Mouse (Mus musculus) adrenal gland, postnatal 4 days (tissue): ENCODE results near the gene Vdac1. TPM values are rescaled to one million over a fixed set of nuclear protein-coding genes. Genes with fewer than 3 reads are reported as not detected.
"Not testable (repeated sequence)": the region's sequence is repeated elsewhere in the genome, so short reads cannot be mapped to it uniquely, and the experiment has no call there.

Source experiments
- DNase-seq, 2 experiments: peaks; one replicate each; pipeline ENCODE4 v3.0.0; 2021 to 2022; ENCODE audit warnings: low spot score in 2 of 2, mixed read lengths in 2 of 2
- total RNA-seq, 2 experiments: library from RNA; stranded (reverse); gene quantifications; 2 replicates each; pipeline ENCODE4 v1.2.3; 2021

Gene Vdac1
- total RNA-seq, 2 experiments from 2014 or later, result 323 to 340 TPM

- no peak for DNase-seq
Measured at GRCm38 (mm10) chr11:52342296-52342695, 18.4 kb upstream of the Vdac1 start.

DNA sequence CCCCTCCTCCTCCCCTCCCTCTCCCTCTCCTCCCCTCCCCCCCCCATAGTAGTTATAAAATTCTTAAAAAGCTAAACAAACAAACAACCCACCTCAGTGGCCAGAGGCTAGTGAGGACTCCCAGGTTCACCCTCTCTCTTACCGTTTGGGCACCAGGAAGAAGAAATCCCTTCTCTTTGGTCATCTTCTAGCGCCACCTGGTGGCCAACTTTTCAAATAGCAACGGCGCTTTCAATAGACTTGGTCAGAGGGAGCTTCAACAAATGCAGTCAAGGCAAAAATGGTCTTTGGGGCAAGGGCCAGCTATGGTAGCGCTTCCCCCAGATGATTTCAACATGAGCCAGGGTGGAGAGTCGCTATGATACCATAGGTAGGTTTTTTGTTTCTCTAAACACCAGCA lies 17.5 kb upstream of the Vdac1 start:
- DNase-seq, result peak; percentile 65 to 72

- DNase-seq, result no peak
Measured at GRCm38 (mm10) chr11:52344991-52345777, 15.5 kb upstream of the Vdac1 start.

DNA sequence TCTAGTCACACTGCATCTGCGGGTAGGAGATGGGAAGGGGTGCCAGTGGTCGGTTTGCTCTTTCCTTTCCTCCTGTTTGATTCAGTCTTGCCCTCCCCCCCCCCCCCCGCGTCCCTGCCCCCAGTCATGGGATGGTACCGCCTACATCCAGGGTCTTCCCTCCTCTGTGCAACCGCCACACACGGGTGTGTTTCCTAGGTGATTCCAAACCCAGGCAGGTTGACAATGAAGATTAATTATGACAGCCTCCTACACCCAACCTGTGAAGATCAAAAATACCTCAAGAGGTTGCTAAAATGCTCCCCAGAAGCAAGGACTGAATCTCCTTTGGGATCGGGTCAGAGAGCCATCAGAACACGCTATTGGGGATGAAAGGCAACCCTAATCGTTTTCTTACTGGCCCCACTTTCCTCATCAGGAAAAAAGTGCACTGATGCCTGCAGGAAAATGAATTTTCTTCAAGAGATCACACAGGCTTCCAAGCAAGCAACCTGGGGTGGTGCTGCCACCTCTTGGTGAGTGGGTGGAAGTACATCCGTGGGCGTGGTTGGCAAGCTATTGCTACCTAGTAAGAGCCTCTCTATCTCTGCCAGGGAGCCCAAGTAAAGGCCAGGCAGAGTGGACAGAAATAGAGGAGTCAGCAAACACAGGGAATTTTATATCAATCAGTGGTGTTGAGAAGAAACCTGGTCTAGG lies 14.6 kb upstream of the Vdac1 start:
- DNase-seq, result peak; percentile 60 to 72

DNA sequence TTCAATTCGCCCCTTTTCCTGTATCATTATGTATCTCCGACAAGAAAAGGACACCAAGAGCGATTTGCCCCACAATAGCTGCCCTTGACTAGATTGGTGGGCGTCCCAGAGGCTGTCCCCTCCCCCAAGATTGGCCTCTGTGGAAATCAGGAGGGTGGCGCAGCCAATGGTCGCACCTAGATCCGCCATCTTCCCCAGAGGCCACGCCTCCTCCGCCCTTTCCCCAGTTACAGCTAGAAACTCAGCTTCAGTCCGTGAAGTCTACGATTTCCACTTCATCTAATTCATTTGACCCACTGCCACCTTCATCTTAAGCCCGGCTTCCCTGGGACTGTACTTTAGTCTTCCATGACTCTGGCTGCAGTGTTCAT lies 14.0 kb upstream of the Vdac1 start:
- no peak for DNase-seq

DNA sequence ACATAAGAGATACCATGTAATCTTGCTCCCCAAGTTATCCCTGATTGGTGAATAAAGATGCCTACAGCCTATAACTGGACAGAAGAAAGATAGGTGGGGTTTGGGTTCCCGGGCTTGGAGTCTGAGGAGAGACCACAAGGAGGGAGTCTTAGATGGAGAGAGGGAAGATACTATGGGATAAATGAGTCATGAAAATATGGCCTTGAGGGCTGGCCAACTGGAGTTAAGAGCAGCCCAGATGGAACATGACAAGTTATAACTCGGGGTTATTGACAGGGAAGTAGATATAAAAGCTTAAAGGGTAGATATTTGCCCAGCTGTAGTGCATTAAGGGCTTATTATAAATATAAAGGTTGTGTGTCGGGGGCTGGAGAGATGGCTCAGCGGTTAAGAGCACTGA lies 12.5 kb upstream of the Vdac1 start:
- no peak for DNase-seq

DNA sequence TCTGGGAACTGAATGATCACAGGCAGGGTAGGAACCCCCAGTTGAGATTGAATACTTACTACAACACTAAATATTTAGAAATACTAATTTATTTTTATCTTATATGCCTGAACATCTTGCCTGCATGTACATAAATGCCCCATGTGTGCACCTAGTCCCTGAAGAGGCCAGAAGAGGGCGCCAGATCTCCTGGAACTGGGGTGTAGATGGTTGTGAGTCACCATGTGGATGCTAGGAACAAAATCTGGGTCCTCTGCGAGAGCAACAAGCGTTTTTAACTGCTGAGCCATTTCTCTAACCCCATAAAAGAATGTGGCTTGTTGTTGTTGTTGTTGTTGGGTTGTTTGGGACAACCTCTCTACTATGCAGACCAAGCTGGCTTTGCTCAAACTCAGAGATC lies 11.9 kb upstream of the Vdac1 start:
- no peak for DNase-seq

GRCm38 (mm10) chr11:52350924-52351323 lies 9.7 kb upstream of the Vdac1 start:
- DNase-seq, result no peak

- DNase-seq, result no peak
Measured at GRCm38 (mm10) chr11:52352271-52352670, 8.4 kb upstream of the Vdac1 start.

GRCm38 (mm10) chr11:52354644-52355043 lies 6.0 kb upstream of the Vdac1 start:
- no peak for DNase-seq

- DNase-seq, result no peak
Measured at GRCm38 (mm10) chr11:52355601-52356000, 5.1 kb upstream of the Vdac1 start.

- not testable (repeated sequence) for DNase-seq
Measured at GRCm38 (mm10) chr11:52357091-52357490, 3.6 kb upstream of the Vdac1 start.

- no peak for DNase-seq
Measured at GRCm38 (mm10) chr11:52358520-52358919, 2.1 kb upstream of the Vdac1 start.

- DNase-seq, result no peak
Measured at GRCm38 (mm10) chr11:52359686-52360470, 782 bp upstream of the Vdac1 start.

DNA sequence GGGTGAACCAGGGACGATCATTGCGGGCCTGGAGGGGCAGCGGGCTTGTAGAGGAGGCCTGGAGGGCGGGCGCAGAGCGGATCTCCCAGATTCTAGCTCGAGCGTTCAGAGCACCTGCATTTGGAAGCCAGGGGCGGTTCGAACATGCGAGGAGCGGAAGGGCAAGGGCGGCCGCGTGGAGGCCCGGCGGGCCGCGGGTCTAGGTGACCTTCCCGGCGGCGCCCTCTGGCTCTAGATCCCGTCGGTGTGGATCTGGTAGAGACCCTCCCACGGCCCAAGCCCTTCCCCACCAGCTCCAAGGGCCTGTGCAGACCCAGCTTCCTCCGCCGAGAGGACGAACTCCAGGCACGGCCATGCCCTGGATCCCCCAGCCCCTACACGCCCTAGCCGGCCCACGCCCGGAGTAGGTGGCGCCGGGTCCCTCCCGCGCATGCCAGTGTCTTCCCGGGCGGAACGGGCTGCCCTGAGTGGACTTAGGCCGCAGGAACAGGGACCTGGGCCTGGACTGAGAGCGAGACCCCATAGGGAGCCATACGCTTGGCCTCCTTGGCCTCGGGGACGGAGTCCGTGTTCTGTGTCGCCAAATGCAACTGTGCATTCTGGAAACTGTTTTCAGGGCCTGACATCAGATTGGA lies 744 bp downstream of the Vdac1 start:
- DNase-seq, result peak; percentile 26 to 41

DNA sequence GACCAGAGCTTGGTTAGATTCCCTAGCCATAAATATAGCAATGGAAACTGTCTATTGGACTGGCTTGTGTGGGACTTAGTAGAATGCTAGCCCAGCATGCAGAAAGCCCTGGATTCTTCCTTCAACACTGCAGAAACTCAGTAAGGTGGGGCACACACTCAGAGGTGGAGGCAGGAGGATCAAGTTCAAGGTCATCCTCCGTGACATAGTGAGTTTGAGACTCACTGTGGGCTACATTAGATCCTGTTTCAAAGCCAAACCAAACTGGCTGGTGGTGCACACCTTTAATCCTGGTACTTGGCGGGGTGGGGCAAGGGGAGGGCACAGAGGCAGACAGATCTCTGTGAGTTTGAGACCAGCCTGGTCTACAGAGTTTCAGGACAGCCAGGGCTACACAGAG lies 3.7 kb downstream of the Vdac1 start:
- no peak for DNase-seq

DNA sequence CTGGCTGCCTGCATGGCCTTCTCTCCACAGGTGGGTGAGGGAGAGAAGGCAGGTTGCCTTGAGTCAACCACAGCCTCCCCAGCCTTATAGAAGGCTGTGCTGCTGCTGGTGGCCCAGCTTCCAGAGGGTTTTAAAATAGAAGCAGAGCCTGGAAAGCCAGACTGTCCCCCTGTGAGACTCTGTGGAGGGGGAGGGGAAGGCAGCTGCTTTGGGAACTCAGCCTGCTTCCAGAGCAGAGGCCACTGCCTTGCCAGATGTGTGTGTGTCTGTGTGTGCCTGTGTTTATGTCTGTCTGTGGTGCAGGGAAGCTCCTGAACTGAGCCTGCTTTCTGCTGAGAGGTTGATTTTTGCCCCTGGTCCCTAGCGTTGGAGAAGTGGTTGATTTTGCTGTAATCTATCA lies 4.5 kb downstream of the Vdac1 start:
- DNase-seq, result no peak

DNA sequence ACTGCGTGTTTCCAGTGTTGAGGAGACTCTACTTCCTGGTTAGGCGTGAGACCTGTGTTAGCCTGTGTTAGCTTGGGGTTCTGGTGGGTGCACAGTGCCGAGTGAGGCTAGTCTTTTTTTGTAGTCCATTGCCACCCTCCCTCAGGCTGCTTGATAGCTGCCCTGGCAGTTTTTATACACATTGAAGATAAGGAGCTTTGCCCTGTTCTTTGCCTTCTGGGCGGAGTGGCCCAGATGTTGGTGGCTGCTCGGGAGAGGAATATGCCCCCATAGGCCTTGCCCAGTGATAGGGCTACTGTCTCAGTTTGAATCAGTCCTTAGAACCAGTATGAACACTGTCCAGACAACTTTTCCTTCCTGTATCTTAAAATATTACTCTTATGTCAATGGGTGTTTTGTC lies 5.7 kb downstream of the Vdac1 start:
- no peak for DNase-seq

- DNase-seq, result no peak
Measured at GRCm38 (mm10) chr11:52368176-52368985, 7.7 kb downstream of the Vdac1 start.

DNA sequence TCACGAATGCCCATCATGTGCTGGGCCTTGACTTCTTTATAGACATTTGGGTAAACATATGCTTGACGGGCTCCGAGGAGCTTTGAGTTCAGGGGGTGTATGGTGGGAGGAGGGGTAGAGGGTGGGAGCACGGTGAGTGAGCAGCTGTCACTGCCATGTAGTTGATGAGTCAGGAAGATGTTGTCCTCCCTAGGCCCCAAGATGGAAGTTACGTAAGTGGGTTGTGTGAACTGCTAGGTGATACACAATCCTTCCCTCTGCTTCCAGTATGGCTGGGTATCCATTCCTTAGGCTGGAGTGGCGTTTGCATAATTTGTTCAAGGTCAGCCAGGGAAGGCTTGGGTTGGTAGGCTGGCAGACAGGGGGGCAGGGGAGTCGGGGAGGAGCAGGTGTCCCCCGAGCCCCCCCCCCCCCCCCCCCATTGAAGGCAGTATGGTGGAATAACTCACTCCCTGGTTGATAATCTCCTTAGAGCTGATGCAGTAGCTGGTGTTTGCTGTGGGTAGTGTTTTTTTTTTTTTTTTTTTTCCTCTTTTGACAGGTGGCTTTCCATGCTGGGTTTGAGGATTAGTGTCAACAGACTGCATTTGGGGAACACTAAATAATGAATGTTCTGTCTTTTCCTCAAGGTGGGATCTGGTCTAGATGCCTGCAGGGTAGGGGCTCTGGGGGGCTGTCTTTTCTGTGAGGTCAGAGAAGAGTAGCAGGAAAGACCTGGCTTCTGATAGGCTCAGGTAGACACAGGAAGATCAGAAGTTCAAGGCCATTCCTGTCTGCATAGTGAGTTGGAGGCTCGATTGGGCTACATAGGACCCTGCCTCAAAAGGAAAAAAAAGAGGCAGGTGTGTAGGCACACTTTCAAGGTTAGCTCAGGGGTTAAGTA lies 8.8 kb downstream of the Vdac1 start:
- DNase-seq, result no peak
